Mouse (Mus musculus) forebrain, embryonic 13.5 days (tissue): ENCODE results near the gene Ctxn1. TPM values are rescaled to one million over a fixed set of nuclear protein-coding genes. Genes with fewer than 3 reads are reported as not detected.

ENCODE experiments used
- ATAC-seq: fragments of 200-750 bp; cut with Nextera tagmentation; 2 replicates; pipeline ENCODE4 v1.8.0; 2017
- H3K27ac ChIP-seq: fragments of 300-500 bp; sonication (generic); 2 replicates; pipeline ENCODE4 v1.5.1; 2015; ENCODE audit warnings: inconsistent platforms, mild to moderate bottlenecking, moderate library complexity
- H3K27me3 ChIP-seq: fragments of 300-500 bp; sonication (generic); 2 replicates; pipeline ENCODE4 v1.6.1; 2015; ENCODE audit warnings: mild to moderate bottlenecking, inconsistent platforms
- H3K36me3 ChIP-seq: fragments of 300-500 bp; sonication (generic); 2 replicates; pipeline ENCODE4 v1.6.1; 2015; ENCODE audit warnings: mild to moderate bottlenecking, inconsistent platforms; ENCODE audit not compliant: poor library complexity, severe bottlenecking
- H3K4me1 ChIP-seq: fragments of 300-500 bp; sonication (generic); 2 replicates; pipeline ENCODE4 v1.6.1; 2015; ENCODE audit warnings: inconsistent platforms
- H3K4me2 ChIP-seq: fragments of 300-500 bp; sonication (generic); 2 replicates; pipeline ENCODE4 v1.6.1; 2015; ENCODE audit warnings: inconsistent platforms, mild to moderate bottlenecking, moderate library complexity
- H3K4me3 ChIP-seq: fragments of 300-500 bp; sonication (generic); 2 replicates; pipeline ENCODE4 v1.5.1; 2015; ENCODE audit warnings: mild to moderate bottlenecking, inconsistent platforms
- H3K9ac ChIP-seq: fragments of 300-500 bp; sonication (generic); 2 replicates; pipeline ENCODE4 v1.6.1; 2015; ENCODE audit warnings: mild to moderate bottlenecking, inconsistent platforms
- H3K9me3 ChIP-seq: fragments of 300-500 bp; sonication (generic); replicated peaks from 2 replicates; pipeline ENCODE4 v1.6.1; 2016; ENCODE audit warnings: inconsistent platforms
- WGBS: fragments of 180-500 bp; shearing (Covaris S2); methylation state at CpG from one replicate; pipeline ENCODE4 v1.1.7; 2015; 5-methylcytosine and 5-hydroxymethylcytosine counted together
- polyA plus RNA-seq: library from polyadenylated mRNA; unstranded; fragments of >200 nt; fragmentation: Nextera tagmentation; extraction: Ambion mirVana; gene quantifications from 2 replicates; pipeline ENCODE4 v1.2.1, GENCODE M21; 2015

The Ctxn1 gene
- polyA plus RNA-seq, 1 experiment from 2014 or later, result 274 TPM

DNA sequence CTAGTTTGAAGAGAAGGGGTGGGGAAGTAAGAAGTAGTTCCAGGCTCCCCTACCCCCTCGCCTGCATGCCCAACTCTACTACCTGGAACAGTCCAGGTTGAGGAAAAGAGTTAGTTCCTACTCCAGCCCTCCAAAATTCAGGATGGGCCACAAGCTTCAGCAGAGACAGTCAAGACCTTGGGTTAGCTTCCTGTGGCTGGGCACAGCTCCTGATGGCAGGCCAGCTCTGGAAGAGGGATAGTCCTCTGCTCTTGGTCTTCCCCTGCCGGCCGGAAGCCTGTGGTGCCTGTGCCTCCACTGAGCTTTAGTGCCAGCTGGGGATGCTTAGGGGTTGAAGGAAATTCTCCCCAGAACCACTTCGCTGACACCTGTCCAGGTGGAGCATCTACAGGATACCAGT, 32.8 kb downstream of the Ctxn1 start:
- WGBS, result 30% methylated on average over 4 of the region's 4 CpGs
- peak overlapping the region; percentile 9; the same call in 1 of the 2 replicates for H3K4me3 ChIP-seq

DNA sequence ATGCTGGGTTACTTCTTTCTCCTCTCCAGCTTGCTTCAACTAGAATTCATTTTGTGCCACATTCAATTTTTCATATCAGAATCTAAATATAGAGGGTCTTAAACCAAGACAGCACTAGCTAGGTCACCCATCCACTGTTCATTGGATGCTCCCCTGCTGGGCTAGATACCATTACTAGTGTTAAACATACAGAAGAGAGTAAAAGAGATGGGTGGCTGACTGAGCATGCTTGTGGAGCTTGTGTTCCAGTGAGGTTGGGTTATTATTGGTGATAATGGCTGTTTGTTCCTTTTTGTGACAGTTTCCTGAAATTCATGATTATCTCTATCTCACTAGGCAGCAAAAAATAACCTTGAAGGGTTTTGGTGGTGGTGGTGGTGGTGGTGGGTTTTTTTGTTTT, 37.0 kb downstream of the Ctxn1 start:
- H3K36me3 ChIP-seq, result no peaks in the 10 kb centered on the region
- H3K4me3 ChIP-seq, result no peak overlapping the region
- H3K4me2 ChIP-seq, result no peak overlapping the region
- H3K9me3 ChIP-seq, result no peaks in the 10 kb centered on the region
- no peak overlapping the region for H3K27ac ChIP-seq
- H3K27me3 ChIP-seq, result peaks cover 19% of the 10 kb centered on the region
- H3K9ac ChIP-seq, result no peak overlapping the region
- H3K4me1 ChIP-seq, result peaks cover 6% of the 10 kb centered on the region; the same call in 1 of the 2 replicates
- no peak for ATAC-seq

More for the DNA sequence above, 32.8 kb downstream of the Ctxn1 start:
- peak overlapping the region; percentile 49 for H3K4me2 ChIP-seq
- peaks cover 6% of the 10 kb centered on the region; the same call in 1 of the 2 replicates for H3K4me1 ChIP-seq
- H3K36me3 ChIP-seq, result no peaks in the 10 kb centered on the region
- peak overlapping the region; percentile 9; the same call in 1 of the 2 replicates for H3K9ac ChIP-seq
- no peak overlapping the region for H3K27ac ChIP-seq
- ATAC-seq, result 0 out of 2 replicates have a peak, but pooled peaks have one; percentile 16
- H3K9me3 ChIP-seq, result no peaks in the 10 kb centered on the region
- H3K27me3 ChIP-seq, result peaks cover 30% of the 10 kb centered on the region

GRCm38 (mm10) chr8:4219617-4220016, 39.5 kb downstream of the Ctxn1 start:
- WGBS, result 98% methylated on average over 3 of the region's 3 CpGs
- Histone ChIP-seq H3K9me3 (no peaks in the 10 kb centered on the region), H3K27me3 (no peaks in the 10 kb centered on the region; the same call in 1 of the 2 replicates), H3K4me2 (no peak overlapping the region), H3K4me3 (no peak overlapping the region), H3K27ac (no peak overlapping the region), H3K36me3 (peaks cover 9% of the 10 kb centered on the region), H3K9ac (no peak overlapping the region), H3K4me1 (peaks cover 15% of the 10 kb centered on the region)
- no peak for ATAC-seq

GRCm38 (mm10) chr8:4216791-4217621, 42.1 kb downstream of the Ctxn1 start, which contains the start of gene Prr36:
Gene Prr36, minus strand, starts transcription at chr8:4217459.
- Histone ChIP-seq H3K27me3 (no peaks in the 10 kb centered on the region), H3K4me1 (peaks cover 35% of the 10 kb centered on the region), H3K9ac (peak within 1 kb of the TSS; percentile 95), H3K36me3 (peaks cover 15% of the 10 kb centered on the region), H3K9me3 (no peaks in the 10 kb centered on the region), H3K27ac (peak within 1 kb of the TSS; percentile 94), H3K4me2 (peak within 1 kb of the TSS; percentile 88), H3K4me3 (peak within 1 kb of the TSS; percentile 74)
- under 1% methylated on average over 44 of the region's 44 CpGs for WGBS
- peak; percentile 92 for ATAC-seq

GRCm38 (mm10) chr8:4216296-4216695, 42.8 kb downstream of the Ctxn1 start:
- peaks cover 35% of the 10 kb centered on the region for H3K4me1 ChIP-seq
- peak overlapping the region; percentile 95 for H3K9ac ChIP-seq

DNA sequence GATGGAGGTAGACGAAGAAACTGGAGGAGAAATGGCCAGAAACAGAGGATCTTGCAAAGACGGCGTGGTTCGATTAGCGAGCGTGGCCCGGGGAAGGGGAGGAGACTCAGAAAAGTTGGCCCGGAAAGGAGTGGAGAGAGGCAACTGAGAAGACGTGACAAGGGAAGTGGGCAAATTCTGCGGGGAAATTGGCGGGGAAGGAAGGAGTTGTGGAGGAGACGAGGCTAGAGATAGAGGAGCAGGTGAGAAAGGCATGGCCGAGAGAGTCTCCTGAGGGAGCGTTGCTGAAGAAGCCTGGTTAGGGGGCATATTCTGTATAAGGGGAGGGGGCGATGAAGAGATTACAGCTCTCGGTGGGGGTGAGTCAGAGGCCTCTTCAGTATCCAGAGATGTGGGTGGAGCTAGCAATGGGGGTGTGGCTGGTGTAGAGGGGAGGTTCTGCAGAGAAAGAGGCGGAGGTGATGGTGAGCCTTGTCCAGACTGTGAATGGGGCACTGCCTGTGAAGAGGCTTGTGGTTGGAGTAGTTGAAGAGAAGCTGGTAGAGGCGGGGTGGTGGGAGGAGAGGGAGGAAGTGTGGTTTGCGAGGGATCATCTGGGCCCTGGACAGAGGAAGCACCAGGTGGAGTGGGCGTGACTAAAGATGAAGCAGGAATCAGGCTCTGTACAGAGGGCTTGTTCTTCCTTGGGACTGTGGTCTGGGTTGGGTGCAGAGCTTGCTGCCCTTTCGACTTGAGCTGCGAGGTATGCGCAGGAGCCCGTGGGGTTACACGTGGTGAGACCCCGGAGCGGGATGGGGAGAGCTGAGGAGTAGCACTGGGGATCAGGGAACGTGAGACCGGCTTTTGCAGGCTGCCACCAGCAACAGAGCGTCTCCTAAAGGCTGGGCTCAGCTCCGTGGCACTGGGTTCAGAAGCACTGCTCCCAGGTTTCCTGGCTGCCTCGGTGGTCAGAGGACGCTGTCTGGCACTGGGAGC, 44.8 kb downstream of the Ctxn1 start:
- Histone ChIP-seq H3K27me3 (no peaks in the 10 kb centered on the region), H3K4me2 (peak overlapping the region; percentile 88), H3K36me3 (peaks cover 32% of the 10 kb centered on the region), H3K27ac (peak overlapping the region; percentile 57), H3K9me3 (0 out of 2 replicates have a peak, but pooled peaks cover 3% of the 10 kb centered on the region), H3K9ac (peak overlapping the region; percentile 65; the same call in 1 of the 2 replicates), H3K4me1 (peaks cover 35% of the 10 kb centered on the region), H3K4me3 (peak overlapping the region; percentile 45)
- 16% methylated on average over 33 of the region's 33 CpGs for WGBS
- ATAC-seq, result no peak

More at GRCm38 (mm10) chr8:4216296-4216695, 42.8 kb downstream of the Ctxn1 start:
- Histone ChIP-seq H3K27me3 (no peaks in the 10 kb centered on the region), H3K4me2 (peak overlapping the region; percentile 88), H3K4me3 (peak overlapping the region; percentile 74), H3K27ac (peak overlapping the region; percentile 94), H3K36me3 (peaks cover 15% of the 10 kb centered on the region), H3K9me3 (no peaks in the 10 kb centered on the region)
- peak; percentile 12 for ATAC-seq
- 2% methylated on average over 18 of the region's 18 CpGs for WGBS

DNA sequence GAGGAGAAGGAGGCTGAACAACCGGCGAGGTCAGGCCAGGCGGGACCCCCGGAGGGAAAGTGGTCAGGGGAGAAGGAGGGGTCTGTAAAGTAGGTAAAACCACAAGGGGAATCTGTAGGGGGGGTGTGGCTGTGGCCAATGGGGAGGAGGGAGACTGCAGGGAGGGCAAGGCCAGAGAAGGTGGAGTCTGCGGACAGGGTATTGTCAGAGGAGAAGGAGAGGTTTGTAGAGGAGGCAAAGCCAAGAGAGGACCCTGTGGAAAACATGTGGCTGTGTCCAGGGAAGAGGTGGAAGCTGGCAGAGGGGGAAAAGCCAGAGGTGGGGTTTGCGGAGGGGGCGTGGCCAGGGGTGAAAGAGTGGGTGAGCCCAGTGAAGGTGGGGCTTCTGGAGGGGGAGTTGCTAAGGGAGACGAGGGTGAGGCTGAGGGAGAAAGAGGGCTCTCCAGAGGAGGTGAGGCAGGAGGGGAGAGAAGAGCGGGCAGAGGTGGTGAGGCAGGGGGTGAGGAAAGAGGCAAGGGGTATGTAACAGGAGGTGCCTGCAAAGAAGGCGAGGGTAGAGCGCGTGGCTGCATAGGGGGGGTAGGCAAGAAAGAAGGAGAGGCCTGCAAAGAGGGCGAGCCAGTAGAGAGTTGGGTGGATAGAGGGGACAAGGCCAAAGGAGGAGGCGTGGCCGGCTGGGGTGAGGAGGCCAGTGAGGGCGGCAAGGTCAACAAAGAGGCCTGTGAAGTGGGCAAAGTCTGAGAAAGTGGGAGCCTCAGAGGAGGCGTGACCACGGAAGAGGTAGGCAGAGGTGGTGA, 45.7 kb downstream of the Ctxn1 start:
- Histone ChIP-seq H3K4me2 (peak overlapping the region; percentile 88), H3K27ac (peak overlapping the region; percentile 57), H3K27me3 (no peaks in the 10 kb centered on the region), H3K4me1 (peaks cover 35% of the 10 kb centered on the region), H3K4me3 (peak overlapping the region; percentile 45), H3K9ac (peak overlapping the region; percentile 65), H3K36me3 (peaks cover 40% of the 10 kb centered on the region), H3K9me3 (0 out of 2 replicates have a peak, but pooled peaks cover 4% of the 10 kb centered on the region)
- 9% methylated on average over 18 of the region's 18 CpGs for WGBS
- ATAC-seq, result peak; percentile 5; the same call in 1 of the 2 replicates

GRCm38 (mm10) chr8:4212809-4213209, 46.3 kb downstream of the Ctxn1 start:
- peak overlapping the region; percentile 45 for H3K4me3 ChIP-seq
- peaks cover 41% of the 10 kb centered on the region for H3K36me3 ChIP-seq
- H3K27me3 ChIP-seq, result no peaks in the 10 kb centered on the region
- H3K4me1 ChIP-seq, result peaks cover 35% of the 10 kb centered on the region
- H3K9ac ChIP-seq, result peak overlapping the region; percentile 65
- 2% methylated on average over 25 of the region's 25 CpGs for WGBS
- ATAC-seq, result no peak; the same call in 1 of the 2 replicates
- 0 out of 2 replicates have a peak, but pooled peaks cover 4% of the 10 kb centered on the region for H3K9me3 ChIP-seq
- H3K4me2 ChIP-seq, result peak overlapping the region; percentile 88
- H3K27ac ChIP-seq, result no peak overlapping the region

DNA sequence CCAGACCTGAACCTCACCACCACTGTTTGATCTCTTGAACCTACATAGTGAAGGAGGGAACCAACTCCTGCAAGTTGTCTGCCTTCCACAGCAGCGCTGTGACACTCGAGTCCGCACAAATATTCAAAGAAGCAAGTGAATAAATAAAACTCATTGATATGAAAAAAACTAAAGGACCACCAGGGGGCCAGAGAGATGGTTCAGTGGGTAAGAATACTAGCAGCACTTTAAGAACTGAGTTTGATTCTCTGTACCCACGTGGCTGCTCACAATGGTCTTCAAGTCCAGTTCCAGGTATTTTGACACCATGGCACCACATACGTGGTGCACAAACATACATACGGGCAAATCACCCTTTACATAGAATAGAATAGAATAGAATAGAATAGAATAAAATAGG, 48.0 kb downstream of the Ctxn1 start:
- Histone ChIP-seq H3K27ac (no peak overlapping the region), H3K9ac (no peak overlapping the region), H3K4me1 (peaks cover 50% of the 10 kb centered on the region), H3K4me3 (no peak overlapping the region), H3K27me3 (peaks cover 12% of the 10 kb centered on the region), H3K36me3 (peaks cover 57% of the 10 kb centered on the region), H3K9me3 (0 out of 2 replicates have a peak, but pooled peaks cover 4% of the 10 kb centered on the region), H3K4me2 (0 out of 2 replicates have a peak overlapping the region, but pooled peaks have one; percentile 5)
- WGBS, result 65% methylated on average over 6 of the region's 6 CpGs
- ATAC-seq, result no peak
